Mouse (Mus musculus): ENCODE results near the gene Cct3. TPM values are rescaled to one million over a fixed set of nuclear protein-coding genes. Genes with fewer than 3 reads are reported as not detected.

Cct3 gene
- total RNA-seq (2021) (100 to 1,000 TPM; 169 to 172 TPM), polyA plus RNA-seq (2012; rRNA removed) (124 and 183 TPM in 2 replicates)
- long read RNA-seq, transcript Cct3-201 (14 exons, 1,977 nt): major isoform, 125 of 134 reads
- long read RNA-seq, partial matches to known transcripts: 1 of 134 reads
- long read RNA-seq, other reads (novel, unspliced or antisense): 6 of 134 reads

- intact Hi-C loops (cut with DNase I): loop anchor here (5.0 kb wide), 1 partner anchor 41 kb away; the partner anchor contains the start of genes Smg5 and Tmem79
These were observed at the start of gene Cct3, which contains the start of gene Tsacc for GRCm38 (mm10) chr3:88296561-88297318. TSS of gene Cct3 (plus strand) at chr3:88297116. TSS of gene Tsacc (minus strand) at chr3:88296999.

GRCm38 (mm10) chr3:88247666-88248065 is 49.2 kb upstream of the Cct3 start:
- Histone ChIP-seq H3K27me3 (ENCODE audit: control insufficient read depth, insufficient read depth, low read length) (no peaks in the 10 kb centered on the region), H3K27ac (no peak overlapping the region), H3K4me3 (no peak overlapping the region), H3K79me2 (replicated peaks; ENCODE audit: control insufficient read depth, insufficient read depth, low read length) (no peaks in the 10 kb centered on the region), H3K9ac (ENCODE audit: low read depth, low read length) (no peak overlapping the region), H3K36me3 (ENCODE audit: control insufficient read depth, insufficient read depth, low read length) (no peaks in the 10 kb centered on the region), H3K4me1 (ENCODE audit: control insufficient read depth, insufficient read depth, low read length) (no peaks in the 10 kb centered on the region)
- no peak for DNase-seq
- TF ChIP-seq CTCF (IDR thresholded peaks at IDR 0.05) (no peak), EP300 (IDR thresholded peaks at IDR 0.05; ENCODE audit: insufficient read depth, low read depth, low read length) (no peak), POLR2A (IDR thresholded peaks at IDR 0.05; ENCODE audit: insufficient read depth, low read depth, low read length) (no peak)
- 68% methylated on average over 9 of the region's 9 CpGs for WGBS
- intact Hi-C loops (cut with DNase I): no loop called here

More at GRCm38 (mm10) chr3:88296561-88297318, at the start of gene Cct3, which contains the start of gene Tsacc:
- under 1% methylated on average over 44 of the region's 44 CpGs for WGBS
- Histone ChIP-seq H3K4me1 (ENCODE audit: control insufficient read depth, insufficient read depth, low read length) (peaks cover 3% of the 10 kb centered on the region), H3K36me3 (ENCODE audit: control insufficient read depth, insufficient read depth, low read length) (peaks cover 6% of the 10 kb centered on the region), H3K79me2 (replicated peaks; ENCODE audit: control insufficient read depth, insufficient read depth, low read length) (no peaks in the 10 kb centered on the region; the same call in 1 of the 2 replicates), H3K27ac (peak within 1 kb of the TSS; percentile 95), H3K27me3 (ENCODE audit: control insufficient read depth, insufficient read depth, low read length) (no peaks in the 10 kb centered on the region), H3K9ac (ENCODE audit: low read depth, low read length) (peak within 1 kb of the TSS; percentile 80), H3K4me3 (peak within 1 kb of the TSS; percentile 89)
- DNase-seq: peak; percentile 93 to 98
- TF ChIP-seq EP300 (IDR thresholded peaks at IDR 0.05; ENCODE audit: insufficient read depth, low read depth, low read length) (peak; percentile 42; the same call in 1 of the 2 replicates), POLR2A (IDR thresholded peaks at IDR 0.05; ENCODE audit: insufficient read depth, low read depth, low read length) (peak; percentile 77), CTCF (IDR thresholded peaks at IDR 0.05) (peak; percentile 47)

GRCm38 (mm10) chr3:88248406-88248805 is 48.5 kb upstream of the Cct3 start:
- Histone ChIP-seq H3K9ac (ENCODE audit: low read depth, low read length) (no peak overlapping the region), H3K79me2 (replicated peaks; ENCODE audit: control insufficient read depth, insufficient read depth, low read length) (no peaks in the 10 kb centered on the region), H3K36me3 (ENCODE audit: control insufficient read depth, insufficient read depth, low read length) (no peaks in the 10 kb centered on the region), H3K4me3 (no peak overlapping the region), H3K27me3 (ENCODE audit: control insufficient read depth, insufficient read depth, low read length) (no peaks in the 10 kb centered on the region), H3K27ac (no peak overlapping the region), H3K4me1 (ENCODE audit: control insufficient read depth, insufficient read depth, low read length) (no peaks in the 10 kb centered on the region)
- intact Hi-C loops (cut with DNase I): no loop called here
- TF ChIP-seq CTCF (IDR thresholded peaks at IDR 0.05) (no peak), POLR2A (IDR thresholded peaks at IDR 0.05; ENCODE audit: insufficient read depth, low read depth, low read length) (no peak), EP300 (IDR thresholded peaks at IDR 0.05; ENCODE audit: insufficient read depth, low read depth, low read length) (no peak)
- 79% methylated on average over 11 of the region's 11 CpGs for WGBS
- DNase-seq: no peak

- peaks cover 10% of the 10 kb centered on the region for H3K27me3 ChIP-seq (ENCODE audit: control insufficient read depth, insufficient read depth, low read length)
- H3K9ac ChIP-seq (ENCODE audit: low read depth, low read length): no peak overlapping the region
- no peak overlapping the region for H3K4me3 ChIP-seq
- H3K4me1 ChIP-seq (ENCODE audit: control insufficient read depth, insufficient read depth, low read length): 0 out of 2 replicates have a peak, but pooled peaks cover 1% of the 10 kb centered on the region
- TF ChIP-seq CTCF (IDR thresholded peaks at IDR 0.05) (no peak), EP300 (IDR thresholded peaks at IDR 0.05; ENCODE audit: insufficient read depth, low read depth, low read length) (no peak), POLR2A (IDR thresholded peaks at IDR 0.05; ENCODE audit: insufficient read depth, low read depth, low read length) (no peak)
- no peak overlapping the region for H3K27ac ChIP-seq
- intact Hi-C loops (cut with DNase I): no loop called here
- no peak for DNase-seq
- whole genome bisulfite sequencing: 82% methylated on average over 6 of the region's 6 CpGs
- no peaks in the 10 kb centered on the region for H3K36me3 ChIP-seq (ENCODE audit: control insufficient read depth, insufficient read depth, low read length)
- no peaks in the 10 kb centered on the region for H3K79me2 ChIP-seq (replicated peaks; ENCODE audit: control insufficient read depth, insufficient read depth, low read length)
These were observed 44.2 kb upstream of the Cct3 start for GRCm38 (mm10) chr3:88252739-88253138.

GRCm38 (mm10) chr3:88254268-88254926 is 42.5 kb upstream of the Cct3 start, which contains the start of gene Rhbg:
TSS of gene Rhbg (minus strand) at chr3:88254709.
- peaks cover 10% of the 10 kb centered on the region for H3K27me3 ChIP-seq (ENCODE audit: control insufficient read depth, insufficient read depth, low read length)
- intact Hi-C loops (cut with DNase I): no loop called here
- peak; percentile 20 to 35 for DNase-seq
- H3K4me1 ChIP-seq (ENCODE audit: control insufficient read depth, insufficient read depth, low read length): 0 out of 2 replicates have a peak, but pooled peaks cover 1% of the 10 kb centered on the region
- H3K27ac ChIP-seq: no peak within 1 kb of the TSS
- H3K79me2 ChIP-seq (replicated peaks; ENCODE audit: control insufficient read depth, insufficient read depth, low read length): no peaks in the 10 kb centered on the region
- H3K36me3 ChIP-seq (ENCODE audit: control insufficient read depth, insufficient read depth, low read length): no peaks in the 10 kb centered on the region
- H3K4me3 ChIP-seq: peak within 1 kb of the TSS; percentile 38
- peak within 1 kb of the TSS; percentile 22; the same call in 1 of the 2 replicates for H3K9ac ChIP-seq (ENCODE audit: low read depth, low read length)
- 3% methylated on average over 34 of the region's 34 CpGs for WGBS
- no peak for TF ChIP-seq POLR2A (IDR thresholded peaks at IDR 0.05; ENCODE audit: insufficient read depth, low read depth, low read length)
- no peak for TF ChIP-seq EP300 (IDR thresholded peaks at IDR 0.05; ENCODE audit: insufficient read depth, low read depth, low read length)
- no peak for TF ChIP-seq CTCF (IDR thresholded peaks at IDR 0.05)
